In genomic region chr5:115545636-115546035, GRCm38 (mm10) we compare ENCODE assay signal across 18 mouse cellular contexts. TPM values are rescaled to one million over a fixed set of nuclear protein-coding genes. Genes with fewer than 3 reads are reported as not detected.
A peak's percentile ranks its signal among the peaks of the same experiment; 100 is the strongest.
DNase-seq lines count a peak whose midpoint lies in the region; ATAC-seq and TF ChIP-seq lines count a peak whose summit lies in the region.
"Had no signal": no experiment of that assay in that cellular context is flagged by ENCODE, and none has a peak within 500 bp of the region (broad histone marks: within the 10 kb centered on the region; RNA-seq: fewer than 3 reads in every experiment).

No protein-coding gene starts in this region.

- no peak for TF ChIP-seq CTCF in gastrocnemius, adult 2 months (IDR thresholded peaks at IDR 0.05)
- TF ChIP-seq CTCF in layer of hippocampus, adult 2 months (conservative IDR thresholded peaks at IDR 0.05): no peak
- TF ChIP-seq CTCF in lung, adult 2 months (IDR thresholded peaks at IDR 0.05; ENCODE audit: insufficient read depth, low read length): no peak

- no peak for DNase-seq in gastrocnemius, adult 2 months
- no peak for DNase-seq in gastrocnemius, postnatal 4 days (ENCODE audit: low spot score in 2 of 2)
- no peak for DNase-seq in layer of hippocampus, adult 2 months (ENCODE audit: low spot score in 2 of 2)
- no peak for DNase-seq in layer of hippocampus, postnatal 14 days (ENCODE audit: low spot score in 2 of 2)
- DNase-seq in lung, adult 2 months: peak; percentile 81
- DNase-seq in lung, postnatal 4 days: peak; percentile 73 to 88
- DNase-seq: heart, adult 11 months; kidney, postnatal 25 days; right cerebral cortex, adult 18-20 months; spleen, adult 18-20 months; thymus, postnatal 36 days had no signal

- H3K4me1 ChIP-seq in lung, adult 2 months (ENCODE audit: control insufficient read depth, insufficient read depth, low read length): peaks cover 18% of the 10 kb centered on the region
- peaks cover 41% of the 10 kb centered on the region for H3K4me1 ChIP-seq in heart, embryonic 11.5 days (ENCODE audit: control insufficient read depth, insufficient read depth, low read length)

- H3K4me3 ChIP-seq in gastrocnemius, adult 2 months: peak overlapping the region; percentile 7
- H3K4me3 ChIP-seq in layer of hippocampus, adult 2 months: no peak overlapping the region; the same call in 1 of the 2 replicates
- peak overlapping the region; percentile 57 for H3K4me3 ChIP-seq in lung, adult 2 months (replicated peaks; ENCODE audit: extremely low read depth, low read depth, low read length)
- no peak overlapping the region for H3K4me3 ChIP-seq in heart, embryonic 11.5 days (ENCODE audit: low read depth, low read length)
- H3K4me3 ChIP-seq: forebrain, embryonic 13.5 days; liver, embryonic 15.5 days; stomach, embryonic 15.5 days had no signal

- H3K9me3 ChIP-seq in heart, embryonic 11.5 days (replicated peaks; ENCODE audit: control insufficient read depth, low read length): no peaks in the 10 kb centered on the region
- H3K9me3 ChIP-seq: forebrain, embryonic 13.5 days; liver, embryonic 15.5 days; stomach, embryonic 15.5 days had no signal

- 79% methylated on average over 14 of the region's 14 CpGs for WGBS in lung, adult 2 months
- 84% methylated on average over 14 of the region's 14 CpGs for WGBS in heart, embryonic 11.5 days (ENCODE audit: insufficient replicate concordance)

- H3K36me3 ChIP-seq in heart, embryonic 11.5 days (ENCODE audit: control insufficient read depth, insufficient read depth, low read length): peaks cover 16% of the 10 kb centered on the region

- no peak for ATAC-seq in heart, embryonic 11.5 days (replicated peaks; ENCODE audit: insufficient number of reproducible peaks, low FRiP score, low TSS enrichment)
- no peak for ATAC-seq in inflammation-experienced regulatory T-cells, adult 6 months
- ATAC-seq: forebrain, embryonic 13.5 days; hindbrain, embryonic 16.5 days; Patski had no signal

- intact Hi-C loops in gastrocnemius, adult 2 months (cut with DNase I): no loop called here

- no peaks in the 10 kb centered on the region for H3K27me3 ChIP-seq in heart, embryonic 11.5 days (ENCODE audit: control insufficient read depth, insufficient read depth, low read length)
- H3K27me3 ChIP-seq: forebrain, embryonic 13.5 days; liver, embryonic 15.5 days; Patski; stomach, embryonic 15.5 days had no signal

- TF ChIP-seq POLR2A in lung, adult 2 months (IDR thresholded peaks at IDR 0.05; ENCODE audit: borderline replicate concordance, extremely low read depth, low read depth, low read length): peak; percentile 31; the same call in 1 of the 2 replicates

- H3K9ac ChIP-seq in heart, embryonic 11.5 days (ENCODE audit: low read depth, low read length): no peak overlapping the region
- H3K9ac ChIP-seq: forebrain, embryonic 13.5 days; liver, embryonic 15.5 days; stomach, embryonic 15.5 days had no signal

- H3K4me2 ChIP-seq in heart, embryonic 11.5 days: no peak overlapping the region
- H3K4me2 ChIP-seq: forebrain, embryonic 13.5 days; stomach, embryonic 15.5 days had no signal

- peak overlapping the region; percentile 89 for H3K27ac ChIP-seq in gastrocnemius, adult 2 months
- H3K27ac ChIP-seq in layer of hippocampus, adult 2 months: peak overlapping the region; percentile 65
- no peak overlapping the region; the same call in 1 of the 2 replicates for H3K27ac ChIP-seq in heart, embryonic 11.5 days (ENCODE audit: low read depth, low read length)
- H3K27ac ChIP-seq: forebrain, embryonic 13.5 days; liver, embryonic 15.5 days; stomach, embryonic 15.5 days had no signal

RNA-seq across cellular contexts. Expression of gene Rplp0, which starts 13.6 kb away (rescaled TPM):
- 100 to 1,000 TPM; 567 to 689 TPM for total RNA-seq in gastrocnemius, adult 2 months (2021)
- total RNA-seq in gastrocnemius, postnatal 4 days (2021): 1,000 to 10,000 TPM; 1,089 to 1,227 TPM
- 100 to 1,000 TPM; 225 to 234 TPM for total RNA-seq in layer of hippocampus, adult 2 months (2021)
- 100 to 1,000 TPM; 347 to 378 TPM for total RNA-seq in layer of hippocampus, postnatal 14 days (2021)
- 1,185 and 1,411 TPM in 2 replicates for polyA plus RNA-seq in lung, adult 2 months (2012; rRNA removed)
- 1,182 and 1,275 TPM in 2 replicates for polyA plus RNA-seq in heart, embryonic 11.5 days (2014; fragmentation: Nextera tagmentation; extraction: Ambion mirVana)
- polyA plus RNA-seq in inflammation-experienced regulatory T-cells, adult 6 months (2017; shearing (Covaris generic)): 1,000 to 10,000 TPM; 3,093 to 3,894 (median 3,885) TPM

RNA-seq across cellular contexts. Expression of gene Gcn1l1, which starts 19.4 kb away (rescaled TPM):
- total RNA-seq in gastrocnemius, adult 2 months (2021): 10 to 100 TPM; 31.3 to 31.9 TPM
- total RNA-seq in gastrocnemius, postnatal 4 days (2021): 10 to 100 TPM; 48.8 to 50.7 TPM
- 10 to 100 TPM; 74.5 to 76.7 TPM for total RNA-seq in layer of hippocampus, adult 2 months (2021)
- total RNA-seq in layer of hippocampus, postnatal 14 days (2021): 10 to 100 TPM; 69.1 to 71.5 TPM
- 36.8 and 52.8 TPM in 2 replicates for polyA plus RNA-seq in lung, adult 2 months (2012; rRNA removed)
- polyA plus RNA-seq in heart, embryonic 11.5 days (2014; fragmentation: Nextera tagmentation; extraction: Ambion mirVana): 29.7 and 33.5 TPM in 2 replicates
- 10 to 100 TPM; 24.7 to 36.4 (median 28.6) TPM for polyA plus RNA-seq in inflammation-experienced regulatory T-cells, adult 6 months (2017; shearing (Covaris generic))

RNA-seq across cellular contexts. Expression of gene Pxn, which starts 39.2 kb away (rescaled TPM):
- 10 to 100 TPM; 79.2 to 95.2 TPM for total RNA-seq in gastrocnemius, adult 2 months (2021)
- total RNA-seq in gastrocnemius, postnatal 4 days (2021): 100 to 1,000 TPM; 170 to 175 TPM
- total RNA-seq in layer of hippocampus, adult 2 months (2021): 10 to 100 TPM; 40.8 to 47.3 TPM
- 10 to 100 TPM; 33.1 to 38.7 TPM for total RNA-seq in layer of hippocampus, postnatal 14 days (2021)
- 214 and 226 TPM in 2 replicates for polyA plus RNA-seq in lung, adult 2 months (2012; rRNA removed)
- polyA plus RNA-seq in heart, embryonic 11.5 days (2014; fragmentation: Nextera tagmentation; extraction: Ambion mirVana): 11.7 and 14.4 TPM in 2 replicates
- 10 to 100 TPM; 13.7 to 22.1 (median 16.7) TPM for polyA plus RNA-seq in inflammation-experienced regulatory T-cells, adult 6 months (2017; shearing (Covaris generic))

Comparison
In these comparisons a context has a peak if more than half of its experiments do, and no peak if none do; other contexts are left out.
1. DNase-seq: peak in lung, adult 2 months (single experiment) and lung, postnatal 4 days (2 of 2); none in gastrocnemius, adult 2 months (single experiment), gastrocnemius, postnatal 4 days (0 of 2), layer of hippocampus, adult 2 months (0 of 2) and layer of hippocampus, postnatal 14 days (0 of 2).
2. H3K4me3 ChIP-seq: peak in gastrocnemius, adult 2 months (single experiment) and lung, adult 2 months (single experiment); none in layer of hippocampus, adult 2 months (single experiment) and heart, embryonic 11.5 days (single experiment).